Mouse (Mus musculus) lung, adult 2 months (tissue): ENCODE results near the gene Zfp169.

Source experiments
- CTCF ChIP-seq: fragments of 200-500 bp; IDR thresholded peaks from 2 replicates; pipeline ENCODE4 v1.5.1; 2011; ENCODE audit warnings: mild to moderate bottlenecking, low read length, control low read depth; ENCODE audit not compliant: insufficient read depth
- POLR2A ChIP-seq: fragments of 200-500 bp; IDR thresholded peaks from 2 replicates; pipeline ENCODE4 v1.6.1; 2011; ENCODE audit warnings: low read depth, mild to moderate bottlenecking, control low read depth, low read length, borderline replicate concordance; ENCODE audit errors: extremely low read depth

- TF ChIP-seq CTCF, result no peak
- no peak for TF ChIP-seq POLR2A
Observed at GRCm38 (mm10) chr13:48530685-48531084, 17.4 kb upstream of the Zfp169 start.
